Mouse (Mus musculus): Measurements from ENCODE around the gene Cds1.

- TF ChIP-seq CTCF (IDR thresholded peaks at IDR 0.05; ENCODE audit: low read depth), result no peak
- no peak for TF ChIP-seq EP300 (IDR thresholded peaks at IDR 0.05; ENCODE audit: low read depth)
Observed at GRCm38 (mm10) chr5:101819844-101820243, 54.9 kb downstream of the Cds1 start.

Measured in liver, embryonic 14.5 days (tissue).